Mouse (Mus musculus): ENCODE results near the gene Usp20.

Usp20 gene

GRCm38 (mm10) chr2:31068246-31069113 lies 86.4 kb downstream of the Usp20 start:
- DNase-seq (ENCODE audit: extremely low read depth, insufficient read length, low spot score): peak; percentile 69

GRCm38 (mm10) chr2:31069114-31069445 lies 87.0 kb downstream of the Usp20 start:
- DNase-seq (ENCODE audit: extremely low read depth, insufficient read length, low spot score): no peak

GRCm38 (mm10) chr2:31069506-31069905 lies 87.4 kb downstream of the Usp20 start:
- no peak for DNase-seq (ENCODE audit: extremely low read depth, insufficient read length, low spot score)

Data from 3134 (cell line).